In the genomic region with DNA sequence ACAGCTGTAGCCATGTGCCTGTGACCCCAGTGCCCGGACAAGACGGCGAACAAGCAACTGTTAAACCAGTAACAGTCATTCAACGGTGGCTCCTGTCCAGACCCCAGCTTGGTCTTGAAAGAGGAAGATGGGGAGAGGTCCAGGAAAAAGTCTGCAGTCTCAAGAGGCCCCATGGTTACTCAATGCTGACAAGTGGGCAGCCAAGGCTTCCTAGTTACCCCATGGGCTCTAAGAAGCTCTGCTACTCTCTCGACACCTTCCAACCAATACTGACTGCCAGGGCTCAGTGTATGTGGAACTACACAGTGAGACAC, we compare ENCODE assay signal across 10 mouse cellular contexts. TPM values are rescaled to one million over a fixed set of nuclear protein-coding genes. Genes with fewer than 3 reads are reported as not detected.
DNase-seq lines count a peak whose midpoint lies in the region; ATAC-seq lines count a peak whose summit lies in the region.
"Had no signal": no experiment of that assay in that cellular context is flagged by ENCODE, and none has a peak within 500 bp of the region (broad histone marks: within the 10 kb centered on the region; RNA-seq: fewer than 3 reads in every experiment).

No protein-coding gene starts in this region.

- H3K4me2 ChIP-seq in midbrain, embryonic 14.5 days (ENCODE audit: low read length), result no peak overlapping the region
- no peak overlapping the region for H3K4me2 ChIP-seq in hindbrain, embryonic 16.5 days (ENCODE audit: low read length)

- no peaks in the 10 kb centered on the region for H3K79me2 ChIP-seq in macrophage (ENCODE audit: inconsistent target)

- H3K36me3 ChIP-seq in macrophage (ENCODE audit: inconsistent target), result no peaks in the 10 kb centered on the region
- H3K36me3 ChIP-seq in midbrain, embryonic 14.5 days (ENCODE audit: control insufficient read depth, insufficient read depth, low read length), result no peaks in the 10 kb centered on the region
- no peaks in the 10 kb centered on the region for H3K36me3 ChIP-seq in hindbrain, embryonic 16.5 days (ENCODE audit: control insufficient read depth, insufficient read depth, low read length)

- no peaks in the 10 kb centered on the region for H3K9me3 ChIP-seq in midbrain, embryonic 14.5 days (ENCODE audit: control insufficient read depth, low read length)
- H3K9me3 ChIP-seq in hindbrain, embryonic 16.5 days (ENCODE audit: control insufficient read depth, low read length), result no peaks in the 10 kb centered on the region

- WGBS in macrophage (ENCODE audit: missing documents), result 19% methylated on average over 5 of the region's 5 CpGs
- WGBS in midbrain, embryonic 14.5 days, result 92% methylated on average over 5 of the region's 5 CpGs
- 86% methylated on average over 5 of the region's 5 CpGs for WGBS in hindbrain, embryonic 16.5 days

- peak; percentile 72 for ATAC-seq in granulocyte monocyte progenitor cell, adult 5-6 weeks (replicated peaks; ENCODE audit: poor library complexity, severe bottlenecking)
- ATAC-seq in hematopoietic stem cell, adult 5-6 weeks (replicated peaks in 1 of 2; ENCODE audit: insufficient read depth in 1 of 2, low FRiP score in 2 of 2, low TSS enrichment in 1 of 2, low read depth in 1 of 2, poor library complexity in 2 of 2, severe bottlenecking in 2 of 2), result peak; percentile 54
- no peak for ATAC-seq in midbrain, embryonic 14.5 days (ENCODE audit: low FRiP score, low TSS enrichment)
- no peak for ATAC-seq in hindbrain, embryonic 16.5 days

- H3K9ac ChIP-seq in midbrain, embryonic 14.5 days (replicated peaks; ENCODE audit: low read length), result no peak overlapping the region
- H3K9ac ChIP-seq in hindbrain, embryonic 16.5 days (ENCODE audit: low read depth, low read length), result no peak overlapping the region

- peak overlapping the region; percentile 64 for H3K27ac ChIP-seq in macrophage
- H3K27ac ChIP-seq in midbrain, embryonic 14.5 days (replicated peaks; ENCODE audit: low read depth, low read length), result no peak overlapping the region
- no peak overlapping the region for H3K27ac ChIP-seq in hindbrain, embryonic 16.5 days (ENCODE audit: low read depth, low read length)
- H3K27ac ChIP-seq: kidney, postnatal 0 days had no signal

- H3K27me3 ChIP-seq in midbrain, embryonic 14.5 days (ENCODE audit: control insufficient read depth, insufficient read depth, low read length), result no peaks in the 10 kb centered on the region
- no peaks in the 10 kb centered on the region for H3K27me3 ChIP-seq in hindbrain, embryonic 16.5 days (replicated peaks; ENCODE audit: control insufficient read depth, insufficient read depth, low read length)

- H3K4me1 ChIP-seq in midbrain, embryonic 14.5 days (ENCODE audit: control insufficient read depth, insufficient read depth, low read length), result no peaks in the 10 kb centered on the region
- no peaks in the 10 kb centered on the region; the same call in 1 of the 2 replicates for H3K4me1 ChIP-seq in hindbrain, embryonic 16.5 days (ENCODE audit: control insufficient read depth, insufficient read depth, low read depth, low read length)

- DNase-seq in layer of hippocampus, adult 9-11 months, result peak; percentile 46
- no peak for DNase-seq in layer of hippocampus, adult 9-10 months (ENCODE audit: low spot score)
- DNase-seq in natural killer cell, adult 2 months (ENCODE audit: low spot score in 2 of 2), result no peak
- no peak for DNase-seq in midbrain, embryonic 14.5 days
- DNase-seq: cerebellum, adult 2 months had no signal

- H3K4me3 ChIP-seq in macrophage (ENCODE audit: inconsistent target), result no peak overlapping the region
- H3K4me3 ChIP-seq in midbrain, embryonic 14.5 days (replicated peaks; ENCODE audit: low read depth, low read length), result no peak overlapping the region
- H3K4me3 ChIP-seq in hindbrain, embryonic 16.5 days (ENCODE audit: low read length), result no peak overlapping the region

RNA-seq across cellular contexts. Expression of a gene that starts 15.7 kb away (rescaled TPM):
- 8.7 and 15.1 TPM in 2 replicates for total RNA-seq in granulocyte monocyte progenitor cell, adult 5-6 weeks (2014; fragmentation: Nextera tagmentation)
- total RNA-seq in granulocyte monocyte progenitor cell, adult 5-6 weeks (2017), result 6.2 and 7.8 TPM in 2 replicates
- total RNA-seq in hematopoietic stem cell, adult 5-6 weeks (2017), result 10.1 and 13.9 TPM in 2 replicates
- total RNA-seq in macrophage (2018; cell fraction: chromatin; rRNA removed), result 100 to 1,000 TPM in 9 of 26 experiments, 10 to 100 TPM in 17; 15.2 to 495 (median 73.8) TPM
- 100 to 1,000 TPM in 2 of 26 experiments, 10 to 100 TPM in 17, 1 to 10 TPM in 7; 5.8 to 162 (median 14.2) TPM for total RNA-seq in macrophage (2018; cell fraction: cytosol; rRNA removed)
- total RNA-seq in macrophage (2018; cell fraction: nucleus; rRNA removed), result 100 to 1,000 TPM in 8 of 26 experiments, 10 to 100 TPM in 18; 12.4 to 280 (median 55.0) TPM
- 8.0 to 11.7 TPM (median 9.1 TPM) in 3 replicates for polyA plus RNA-seq in macrophage (2018)
- polyA plus RNA-seq in midbrain, embryonic 14.5 days (2014; fragmentation: Nextera tagmentation; extraction: Ambion mirVana), result 0.16 TPM in 1 of 2 replicates, not detected in the other
- 0.32 and 0.64 TPM in 2 replicates for polyA plus RNA-seq in hindbrain, embryonic 16.5 days (2015; fragmentation: Nextera tagmentation; extraction: Ambion mirVana)

RNA-seq across cellular contexts. Expression of a gene that starts 54.0 kb away (rescaled TPM):
- total RNA-seq in granulocyte monocyte progenitor cell, adult 5-6 weeks (2014; fragmentation: Nextera tagmentation), result not detected in 2 replicates
- total RNA-seq in granulocyte monocyte progenitor cell, adult 5-6 weeks (2017), result 0.17 TPM in 1 of 2 replicates, not detected in the other
- total RNA-seq in hematopoietic stem cell, adult 5-6 weeks (2017), result not detected in 2 replicates
- total RNA-seq in macrophage (2018; cell fraction: chromatin; rRNA removed), result 100 to 1,000 TPM in 25 of 26 experiments, 10 to 100 TPM in 1; 99.4 to 376 (median 193) TPM
- total RNA-seq in macrophage (2018; cell fraction: cytosol; rRNA removed), result 100 to 1,000 TPM; 133 to 264 (median 189) TPM
- total RNA-seq in macrophage (2018; cell fraction: nucleus; rRNA removed), result 100 to 1,000 TPM in 23 of 26 experiments, 10 to 100 TPM in 3; 82.6 to 248 (median 161) TPM
- 148 to 183 TPM (median 169 TPM) in 3 replicates for polyA plus RNA-seq in macrophage (2018)
- 1.8 and 2.7 TPM in 2 replicates for polyA plus RNA-seq in midbrain, embryonic 14.5 days (2014; fragmentation: Nextera tagmentation; extraction: Ambion mirVana)
- polyA plus RNA-seq in hindbrain, embryonic 16.5 days (2015; fragmentation: Nextera tagmentation; extraction: Ambion mirVana), result 2.7 and 4.8 TPM in 2 replicates

Comparison
In these comparisons a context has a peak if more than half of its experiments do, and no peak if none do; other contexts are left out.
1. ATAC-seq: peak in granulocyte monocyte progenitor cell, adult 5-6 weeks (single experiment) and hematopoietic stem cell, adult 5-6 weeks (2 of 2); none in midbrain, embryonic 14.5 days (single experiment) and hindbrain, embryonic 16.5 days (single experiment).
2. RNA of a gene that starts 54.0 kb away (polyA plus RNA-seq): 148 to 183 TPM in macrophage; 2.7 to 4.8 TPM in hindbrain, embryonic 16.5 days and 1.8 to 2.7 TPM in midbrain, embryonic 14.5 days; every median in the first group is over 10 times any median in the second.